Mouse (Mus musculus) hindbrain, embryonic 13.5 days (tissue): Measurements from ENCODE around the gene Olig1. TPM values are rescaled to one million over a fixed set of nuclear protein-coding genes. Genes with fewer than 3 reads are reported as not detected.
A peak's percentile ranks its signal among the peaks of the same experiment; 100 is the strongest.

Source experiments
- ATAC-seq: fragments of 200-750 bp; cut with Nextera tagmentation; 2 replicates; pipeline ENCODE4 v1.8.0; 2017; ENCODE audit warnings: moderate TSS enrichment; ENCODE audit not compliant: low FRiP score
- H3K27ac ChIP-seq: fragments of 300-500 bp; sonication (generic); 2 replicates; pipeline ENCODE4 v1.5.1; 2015; ENCODE audit warnings: inconsistent platforms, mild to moderate bottlenecking, moderate library complexity
- H3K27me3 ChIP-seq: fragments of 300-500 bp; sonication (generic); 2 replicates; pipeline ENCODE4 v1.6.1; 2015; ENCODE audit warnings: mild to moderate bottlenecking, inconsistent platforms
- H3K36me3 ChIP-seq: fragments of 300-500 bp; sonication (generic); 2 replicates; pipeline ENCODE4 v1.6.1; 2015; ENCODE audit warnings: mild to moderate bottlenecking, inconsistent platforms
- H3K4me1 ChIP-seq: fragments of 300-500 bp; sonication (generic); replicated peaks from 2 replicates; pipeline ENCODE4 v1.6.1; 2015; ENCODE audit warnings: inconsistent platforms
- H3K4me2 ChIP-seq: fragments of 300-500 bp; sonication (generic); 2 replicates; pipeline ENCODE4 v1.6.1; 2015; ENCODE audit warnings: inconsistent platforms, mild to moderate bottlenecking, moderate library complexity
- H3K4me3 ChIP-seq: fragments of 300-500 bp; sonication (generic); 2 replicates; pipeline ENCODE4 v1.5.1; 2015; ENCODE audit warnings: mild to moderate bottlenecking, inconsistent platforms
- H3K9ac ChIP-seq: fragments of 300-500 bp; sonication (generic); 2 replicates; pipeline ENCODE4 v1.6.1; 2015; ENCODE audit warnings: mild to moderate bottlenecking, inconsistent platforms
- H3K9me3 ChIP-seq: fragments of 300-500 bp; sonication (generic); 2 replicates; pipeline ENCODE4 v1.6.1; 2016; ENCODE audit warnings: inconsistent platforms
- WGBS: fragments of 180-500 bp; shearing (Covaris S2); methylation state at CpG from one replicate; pipeline ENCODE4 v1.1.7; 2015; 5-methylcytosine and 5-hydroxymethylcytosine counted together
- polyA plus RNA-seq: library from polyadenylated mRNA; unstranded; fragments of >200 nt; fragmentation: Nextera tagmentation; extraction: Ambion mirVana; gene quantifications from 2 replicates; pipeline ENCODE4 v1.2.1, GENCODE M21; 2015

Olig1 gene
- polyA plus RNA-seq, 1 experiment from 2014 or later, result 21.4 TPM

GRCm38 (mm10) chr16:91300641-91301441, 31.3 kb downstream of the Olig1 start:
- Histone ChIP-seq H3K4me2 (peak overlapping the region; percentile 40), H3K9me3 (no peaks in the 10 kb centered on the region), H3K4me3 (peak overlapping the region; percentile 7; the same call in 1 of the 2 replicates), H3K27me3 (peaks cover 98% of the 10 kb centered on the region), H3K36me3 (no peaks in the 10 kb centered on the region), H3K4me1 (peaks cover 43% of the 10 kb centered on the region), H3K27ac (no peak overlapping the region), H3K9ac (no peak overlapping the region)
- WGBS, result 14% methylated on average over 16 of the region's 16 CpGs
- no peak for ATAC-seq

DNA sequence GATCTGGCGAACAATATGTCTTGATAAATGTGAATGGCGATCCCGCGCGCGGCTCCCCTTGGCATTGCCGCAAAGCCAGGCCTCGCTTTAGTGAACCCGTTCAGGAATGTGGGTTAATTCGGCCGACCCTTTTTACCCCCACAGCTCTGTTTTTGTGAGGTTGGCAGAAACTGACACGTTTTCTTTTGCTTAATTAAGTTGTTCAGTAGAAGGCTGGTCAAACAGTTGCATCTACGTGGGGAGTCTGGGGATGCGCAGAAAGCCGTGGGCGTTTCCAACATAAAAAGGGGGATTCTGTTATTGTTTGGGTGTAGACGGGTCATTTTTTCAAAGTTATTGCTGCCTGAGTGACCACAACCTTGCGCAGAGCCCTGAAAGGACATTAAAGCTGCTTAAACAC, 31.9 kb downstream of the Olig1 start:
- no peaks in the 10 kb centered on the region for H3K9me3 ChIP-seq
- no peaks in the 10 kb centered on the region for H3K36me3 ChIP-seq
- WGBS, result 7% methylated on average over 18 of the region's 18 CpGs
- no peak for ATAC-seq
- no peak overlapping the region for H3K27ac ChIP-seq
- H3K9ac ChIP-seq, result no peak overlapping the region
- H3K27me3 ChIP-seq, result peaks cover 97% of the 10 kb centered on the region
- H3K4me1 ChIP-seq, result peaks cover 45% of the 10 kb centered on the region
- H3K4me3 ChIP-seq, result peak overlapping the region; percentile 7; the same call in 1 of the 2 replicates
- H3K4me2 ChIP-seq, result peak overlapping the region; percentile 40

- peak overlapping the region; percentile 55 for H3K27ac ChIP-seq
- H3K27me3 ChIP-seq, result peaks cover 95% of the 10 kb centered on the region
- no peaks in the 10 kb centered on the region for H3K9me3 ChIP-seq
- no peak overlapping the region for H3K9ac ChIP-seq
- peak; percentile 81 for ATAC-seq
- WGBS, result 24% methylated on average over 26 of the region's 26 CpGs
- no peak overlapping the region for H3K4me3 ChIP-seq
- peaks cover 45% of the 10 kb centered on the region for H3K4me1 ChIP-seq
- H3K4me2 ChIP-seq, result no peak overlapping the region
- H3K36me3 ChIP-seq, result no peaks in the 10 kb centered on the region
Measured at GRCm38 (mm10) chr16:91303776-91304709, 34.5 kb downstream of the Olig1 start.

DNA sequence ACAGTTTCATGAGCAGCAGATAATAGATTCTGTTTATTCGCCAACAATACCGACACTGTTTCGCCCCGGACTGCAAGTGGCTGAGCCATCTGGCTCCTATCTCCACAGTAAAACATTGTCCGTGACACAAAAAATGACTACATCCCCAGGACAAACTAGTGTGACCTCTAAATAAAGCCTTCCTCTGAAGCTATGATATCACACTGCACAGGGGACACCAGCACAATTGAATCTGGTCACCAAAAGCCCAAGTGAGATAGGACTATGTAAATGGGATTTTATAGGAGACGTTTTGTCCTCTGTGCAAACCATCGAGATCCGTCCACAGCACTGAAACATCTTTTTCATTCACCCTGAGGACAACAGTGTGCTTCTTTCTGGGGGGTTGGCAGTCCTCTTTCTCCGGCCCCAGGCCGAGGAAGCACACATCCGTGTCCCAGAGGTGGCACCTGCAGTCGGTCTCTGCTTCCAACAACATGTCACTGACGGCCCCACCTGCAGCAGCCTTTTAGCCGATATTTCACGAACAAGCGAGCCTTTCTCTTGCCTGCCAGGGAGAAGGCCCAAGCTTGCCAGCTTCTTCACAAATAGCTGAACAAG, 36.0 kb downstream of the Olig1 start:
- Histone ChIP-seq H3K4me3 (no peak overlapping the region), H3K27me3 (peaks cover 95% of the 10 kb centered on the region), H3K9ac (no peak overlapping the region), H3K9me3 (no peaks in the 10 kb centered on the region), H3K36me3 (no peaks in the 10 kb centered on the region), H3K27ac (no peak overlapping the region), H3K4me2 (no peak overlapping the region), H3K4me1 (peaks cover 50% of the 10 kb centered on the region)
- peak; percentile 18; the same call in 1 of the 2 replicates for ATAC-seq
- 57% methylated on average over 16 of the region's 16 CpGs for WGBS

- no peak for ATAC-seq
- H3K4me3 ChIP-seq, result no peak overlapping the region
- WGBS, result 17% methylated on average over 3 of the region's 3 CpGs
- no peak overlapping the region for H3K9ac ChIP-seq
- peaks cover 28% of the 10 kb centered on the region for H3K4me1 ChIP-seq
- no peaks in the 10 kb centered on the region for H3K9me3 ChIP-seq
- H3K27ac ChIP-seq, result no peak overlapping the region
- no peaks in the 10 kb centered on the region for H3K36me3 ChIP-seq
- H3K27me3 ChIP-seq, result peaks cover 93% of the 10 kb centered on the region
- H3K4me2 ChIP-seq, result no peak overlapping the region
Measured at GRCm38 (mm10) chr16:91309872-91310271, 40.3 kb downstream of the Olig1 start.

DNA sequence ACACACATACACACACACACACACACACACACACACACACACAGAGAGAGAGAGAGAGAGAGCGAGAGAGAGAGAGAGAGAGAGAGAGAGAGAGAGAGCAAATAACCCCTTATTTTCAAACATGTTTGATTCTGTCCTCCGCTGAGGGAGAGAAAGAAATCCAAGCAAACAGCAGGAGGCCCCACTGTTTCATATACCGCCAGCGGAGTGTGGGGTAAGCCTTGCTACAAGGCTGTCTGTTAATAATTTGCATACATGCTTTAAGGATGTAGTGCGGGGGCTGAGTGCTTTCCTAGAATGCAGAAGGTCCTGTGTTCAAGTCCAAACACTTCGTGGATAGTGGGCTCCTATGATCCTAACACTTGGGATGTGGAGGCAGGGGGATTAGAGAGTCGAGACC, 43.3 kb downstream of the Olig1 start:
- peaks cover 96% of the 10 kb centered on the region for H3K27me3 ChIP-seq
- WGBS, result 48% methylated on average over 6 of the region's 7 CpGs

DNA sequence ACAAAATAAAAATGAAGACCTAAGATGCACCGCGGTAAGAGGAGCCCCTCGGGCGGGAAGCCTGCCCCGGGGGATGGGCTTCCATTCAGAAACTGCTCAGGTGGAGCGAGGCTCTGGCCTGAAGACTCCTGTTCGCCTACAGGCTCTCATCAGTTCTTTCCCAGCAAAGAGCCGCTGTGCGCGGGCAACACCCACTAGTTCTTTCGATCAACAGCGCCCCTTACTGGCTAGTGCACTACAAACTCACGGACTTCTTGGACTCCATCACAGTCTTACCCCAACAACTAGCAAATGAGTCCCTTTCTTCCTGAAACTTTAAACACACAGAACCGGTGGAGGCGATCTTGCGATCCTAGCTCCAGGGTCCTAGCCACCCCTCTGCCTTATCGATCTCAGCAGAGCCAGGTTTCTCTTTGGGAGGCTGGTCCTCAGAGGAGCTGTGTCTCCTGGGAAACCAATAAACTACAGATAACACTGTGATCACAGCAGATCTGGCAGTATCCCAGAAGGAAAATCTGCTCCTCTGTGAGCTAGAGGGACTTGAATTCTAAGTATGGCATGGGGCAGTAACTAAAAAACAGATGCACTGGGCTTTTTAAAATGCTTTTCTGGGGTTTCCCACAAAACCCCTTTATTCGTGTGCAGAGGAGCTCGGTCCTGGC, 44.7 kb downstream of the Olig1 start:
- 0 out of 2 replicates have a peak, but pooled peaks have one; percentile 39 for ATAC-seq
- no peak overlapping the region for H3K27ac ChIP-seq
- 7% methylated on average over 19 of the region's 19 CpGs for WGBS
- no peak overlapping the region for H3K4me3 ChIP-seq
- H3K27me3 ChIP-seq, result peaks cover 96% of the 10 kb centered on the region
- H3K4me2 ChIP-seq, result 0 out of 2 replicates have a peak overlapping the region, but pooled peaks have one; percentile 6
- no peaks in the 10 kb centered on the region for H3K9me3 ChIP-seq
- H3K4me1 ChIP-seq, result peaks cover 17% of the 10 kb centered on the region
- no peaks in the 10 kb centered on the region for H3K36me3 ChIP-seq
- H3K9ac ChIP-seq, result no peak overlapping the region

More for the DNA sequence above, 43.3 kb downstream of the Olig1 start:
- Histone ChIP-seq H3K4me3 (no peak overlapping the region), H3K9ac (no peak overlapping the region), H3K4me2 (no peak overlapping the region), H3K27ac (no peak overlapping the region), H3K4me1 (peaks cover 17% of the 10 kb centered on the region), H3K9me3 (no peaks in the 10 kb centered on the region), H3K36me3 (no peaks in the 10 kb centered on the region)
- no peak for ATAC-seq

DNA sequence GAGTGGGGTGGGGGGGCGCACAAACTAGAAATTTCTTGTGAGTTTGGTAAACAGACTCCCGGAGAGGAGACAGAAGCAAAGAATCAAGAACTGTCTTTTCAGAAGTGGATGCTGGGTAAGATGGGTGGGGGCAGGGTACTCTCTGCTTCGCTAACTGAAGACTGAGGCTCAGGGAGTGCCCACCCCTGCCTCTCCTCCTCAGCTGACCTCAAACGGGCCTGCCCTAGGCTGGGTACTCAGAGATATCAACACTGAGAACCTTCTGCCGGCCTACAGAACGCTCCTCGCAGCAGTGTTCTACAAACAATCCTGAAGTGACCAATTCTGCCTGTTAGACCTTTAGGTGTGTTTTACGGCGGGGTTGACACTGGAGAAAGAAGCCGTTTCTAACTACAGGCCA, 50.6 kb downstream of the Olig1 start:
- ATAC-seq, result no peak
- 0 out of 2 replicates have a peak overlapping the region, but pooled peaks have one; percentile 10 for H3K9ac ChIP-seq
- H3K27me3 ChIP-seq, result peaks cover 88% of the 10 kb centered on the region
- peak overlapping the region; percentile 58 for H3K27ac ChIP-seq
- H3K4me3 ChIP-seq, result no peak overlapping the region
- H3K4me1 ChIP-seq, result peaks cover 17% of the 10 kb centered on the region
- no peaks in the 10 kb centered on the region for H3K36me3 ChIP-seq
- 64% methylated on average over 10 of the region's 10 CpGs for WGBS
- H3K4me2 ChIP-seq, result peak overlapping the region; percentile 47; the same call in 1 of the 2 replicates
- H3K9me3 ChIP-seq, result no peaks in the 10 kb centered on the region

DNA sequence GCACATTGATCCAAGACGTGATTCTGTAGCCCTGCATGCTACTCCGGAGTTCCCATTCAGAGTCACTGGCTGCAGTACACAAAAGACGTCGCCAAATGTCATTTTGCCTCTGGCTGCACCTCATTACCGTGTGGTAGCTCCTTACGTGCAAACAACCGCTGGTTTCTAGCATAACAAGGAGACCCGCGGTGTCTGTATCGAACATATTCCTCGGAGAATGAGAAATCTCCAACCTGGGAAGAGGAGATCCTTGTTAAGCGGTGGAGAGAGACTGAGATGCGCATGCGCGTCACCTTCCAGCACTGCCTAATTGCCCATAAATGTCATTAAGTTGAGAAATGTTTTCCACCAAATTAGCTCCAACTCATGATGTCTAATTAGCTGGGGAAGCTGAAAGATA, 51.0 kb downstream of the Olig1 start:
- Histone ChIP-seq H3K4me2 (peak overlapping the region; percentile 47), H3K27ac (peak overlapping the region; percentile 58), H3K9ac (no peak overlapping the region), H3K4me3 (no peak overlapping the region), H3K27me3 (peaks cover 88% of the 10 kb centered on the region), H3K4me1 (peaks cover 17% of the 10 kb centered on the region), H3K36me3 (no peaks in the 10 kb centered on the region), H3K9me3 (no peaks in the 10 kb centered on the region)
- 35% methylated on average over 15 of the region's 15 CpGs for WGBS
- peak; percentile 66; the same call in 1 of the 2 replicates for ATAC-seq
